Mouse (Mus musculus) layer of hippocampus, adult 9-10 months (tissue): ENCODE results near the gene Tmem177.

Experiments
- DNase-seq: peaks from one replicate; pipeline ENCODE4 v3.0.0; 2022; ENCODE audit warnings: low spot score

The Tmem177 gene

DNA sequence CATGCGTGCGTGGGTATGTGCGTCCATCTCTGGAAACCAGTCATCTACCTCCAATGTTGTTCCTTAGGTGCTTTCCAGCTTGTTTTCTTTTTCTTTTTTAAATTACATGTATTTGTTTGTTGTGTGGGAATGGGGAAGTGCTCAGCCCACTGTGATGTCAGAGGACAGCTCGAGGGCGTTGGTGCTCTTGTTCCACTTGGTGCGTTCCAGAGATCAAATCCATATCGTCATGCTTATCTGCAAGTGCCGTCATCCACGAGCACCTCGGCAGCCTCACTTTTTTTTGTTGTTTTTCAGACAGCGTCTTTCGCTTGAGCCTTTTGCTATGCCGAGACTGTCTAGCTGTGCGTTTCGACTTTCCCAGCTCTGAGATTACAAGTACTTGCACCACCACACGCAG, 23.7 kb downstream of the Tmem177 start:
- no peak for DNase-seq

DNA sequence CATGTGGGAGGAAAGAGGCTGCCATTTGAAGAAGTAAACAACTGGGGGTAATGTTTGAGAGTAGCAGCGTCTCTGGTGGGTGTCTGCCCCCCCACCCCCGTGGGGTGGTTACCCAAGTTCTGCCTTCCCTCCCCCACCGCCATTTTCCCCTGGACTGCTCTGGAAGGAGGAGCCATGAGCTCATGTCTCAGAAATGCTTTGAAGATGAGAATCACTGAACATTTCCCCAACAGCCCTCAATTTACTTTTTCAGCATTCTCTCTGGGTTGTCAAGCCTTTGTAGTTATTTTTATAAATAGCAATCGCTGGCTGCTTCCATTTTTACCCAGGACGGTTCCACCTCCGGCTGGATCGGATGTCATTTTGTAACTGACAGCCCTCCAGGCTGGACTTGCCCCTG, 26.7 kb downstream of the Tmem177 start:
- DNase-seq, result no peak

DNA sequence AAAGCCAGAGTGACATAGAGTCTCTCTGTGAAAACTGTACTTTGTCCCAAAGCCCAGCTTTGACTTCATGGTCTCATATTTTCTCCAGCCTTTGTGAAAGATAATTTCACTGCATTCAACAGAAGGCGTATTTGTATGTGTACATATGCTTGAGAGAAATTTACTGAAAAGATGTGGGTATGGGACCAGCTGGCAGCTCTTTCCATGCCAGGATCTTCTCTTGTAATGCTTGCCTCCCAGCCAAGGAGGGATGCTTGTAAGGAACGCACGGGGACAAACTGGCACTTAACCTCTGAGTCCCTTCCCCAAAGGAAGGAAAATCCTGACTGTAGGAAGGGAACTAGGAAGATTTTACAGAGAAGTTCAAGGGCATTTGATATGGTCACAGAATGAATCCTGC, 28.7 kb downstream of the Tmem177 start:
- peak; percentile 41 for DNase-seq

DNA sequence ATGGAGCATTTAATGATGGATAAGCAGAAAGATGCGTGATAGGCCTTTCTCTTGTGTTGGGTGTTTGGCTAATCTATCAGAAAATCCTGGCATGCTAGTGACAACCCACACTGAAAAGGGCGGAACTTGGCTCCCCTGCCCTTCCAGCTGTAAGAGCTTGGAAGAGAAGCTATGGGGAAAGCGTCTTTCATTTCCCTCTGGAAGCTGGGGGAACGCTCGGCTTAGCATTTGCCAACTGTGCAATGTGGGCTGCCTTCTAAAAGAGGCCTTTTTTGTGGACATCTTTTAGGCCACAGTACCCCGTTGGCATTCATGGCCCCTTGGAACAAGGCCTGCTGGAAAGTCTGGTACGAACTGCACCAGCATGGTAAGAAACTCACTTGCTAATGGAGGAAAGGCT, 34.1 kb downstream of the Tmem177 start:
- no peak for DNase-seq

DNA sequence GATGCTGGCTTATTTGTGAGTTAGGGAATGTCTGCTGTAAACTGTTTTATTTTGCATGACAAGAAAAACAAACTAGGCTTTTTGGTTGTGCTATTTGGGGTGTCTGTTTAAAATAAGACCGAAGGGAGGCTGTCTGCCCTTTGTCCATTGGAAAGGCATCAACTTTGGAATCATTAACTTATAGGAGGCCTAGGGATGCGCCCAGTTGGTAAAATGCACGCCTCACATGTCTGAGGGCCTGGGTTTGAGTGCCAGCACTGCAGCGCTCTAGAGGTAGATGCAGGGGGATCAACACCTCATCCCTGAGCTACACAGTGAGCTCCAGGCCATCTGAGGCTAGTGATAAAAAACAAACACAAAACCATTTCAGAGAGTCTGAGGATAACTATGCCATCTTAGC, 35.5 kb downstream of the Tmem177 start:
- no peak for DNase-seq

DNA sequence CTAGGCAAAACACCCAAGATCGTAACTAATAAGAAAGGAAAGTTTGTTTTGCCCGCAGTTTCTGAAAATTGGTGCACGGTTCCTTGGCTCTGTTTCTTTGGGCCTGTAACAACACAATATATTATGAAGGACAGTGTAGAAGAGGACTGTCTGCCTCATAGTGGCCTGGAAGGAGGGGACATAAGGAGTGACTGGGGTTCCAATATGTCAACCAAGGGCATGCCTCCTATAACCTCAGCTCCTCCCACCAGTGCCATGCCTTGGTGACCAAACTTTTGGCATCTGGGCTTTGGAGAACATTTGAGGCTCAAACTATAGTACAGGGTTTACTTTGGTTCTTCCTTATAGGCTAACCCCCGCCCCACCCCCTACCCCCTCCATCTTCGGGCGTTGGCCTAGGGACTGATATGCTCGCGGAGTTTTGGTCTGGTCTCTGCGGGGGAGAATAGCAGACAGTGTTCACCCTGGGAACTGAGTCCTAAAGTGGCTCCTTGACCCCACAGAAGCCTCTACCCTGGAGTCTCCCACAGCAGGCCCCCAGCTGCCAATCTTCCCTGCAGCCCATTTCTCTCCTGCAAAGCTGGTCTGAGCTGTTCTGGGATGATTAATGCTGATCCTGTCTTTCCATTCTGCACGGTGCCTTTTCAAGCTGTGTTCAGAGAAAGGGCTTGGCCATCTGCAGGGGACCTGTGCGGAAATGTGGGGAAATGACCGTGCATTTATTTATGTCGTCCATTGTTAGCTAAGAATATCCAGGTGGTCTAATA, 44.4 kb downstream of the Tmem177 start:
- no peak for DNase-seq

DNA sequence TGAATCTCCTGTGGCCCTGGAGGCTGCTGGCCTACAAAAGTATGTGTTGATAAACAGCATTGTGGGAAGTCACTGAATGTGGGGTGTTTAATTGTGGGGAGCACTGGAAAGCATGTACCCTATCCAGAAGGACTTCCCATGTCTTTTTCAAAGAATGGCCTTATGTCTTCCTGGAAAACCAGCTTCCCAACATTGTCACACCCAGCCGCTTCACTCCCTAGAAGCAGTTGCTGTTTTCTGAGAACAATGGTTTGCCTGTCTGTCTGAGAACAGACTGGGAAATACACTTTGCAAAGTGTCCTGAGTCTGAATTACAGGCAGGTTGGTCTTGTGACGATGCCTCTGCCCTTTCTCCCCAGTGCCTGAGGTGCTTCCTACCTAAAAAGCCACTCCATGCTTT, 45.7 kb downstream of the Tmem177 start:
- no peak for DNase-seq

DNA sequence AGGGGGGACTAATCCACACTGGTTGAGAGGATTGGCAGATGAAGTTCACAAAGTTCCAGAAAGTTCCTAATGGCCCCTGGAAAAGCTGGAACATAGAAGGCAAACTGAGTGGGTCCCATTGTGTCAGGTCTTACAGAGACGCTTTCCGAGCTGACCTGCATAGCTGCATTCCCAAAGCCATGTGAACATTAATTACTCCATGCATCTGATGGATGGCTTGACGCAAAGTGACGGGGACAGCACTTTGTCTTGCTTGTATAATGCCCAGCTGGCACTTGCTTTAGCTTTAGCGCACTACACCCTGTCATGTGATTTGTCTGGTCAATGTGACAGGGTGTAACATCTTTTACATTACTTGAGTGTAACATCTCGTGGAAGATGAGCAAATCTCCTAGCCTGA, 47.7 kb downstream of the Tmem177 start:
- DNase-seq, result no peak

DNA sequence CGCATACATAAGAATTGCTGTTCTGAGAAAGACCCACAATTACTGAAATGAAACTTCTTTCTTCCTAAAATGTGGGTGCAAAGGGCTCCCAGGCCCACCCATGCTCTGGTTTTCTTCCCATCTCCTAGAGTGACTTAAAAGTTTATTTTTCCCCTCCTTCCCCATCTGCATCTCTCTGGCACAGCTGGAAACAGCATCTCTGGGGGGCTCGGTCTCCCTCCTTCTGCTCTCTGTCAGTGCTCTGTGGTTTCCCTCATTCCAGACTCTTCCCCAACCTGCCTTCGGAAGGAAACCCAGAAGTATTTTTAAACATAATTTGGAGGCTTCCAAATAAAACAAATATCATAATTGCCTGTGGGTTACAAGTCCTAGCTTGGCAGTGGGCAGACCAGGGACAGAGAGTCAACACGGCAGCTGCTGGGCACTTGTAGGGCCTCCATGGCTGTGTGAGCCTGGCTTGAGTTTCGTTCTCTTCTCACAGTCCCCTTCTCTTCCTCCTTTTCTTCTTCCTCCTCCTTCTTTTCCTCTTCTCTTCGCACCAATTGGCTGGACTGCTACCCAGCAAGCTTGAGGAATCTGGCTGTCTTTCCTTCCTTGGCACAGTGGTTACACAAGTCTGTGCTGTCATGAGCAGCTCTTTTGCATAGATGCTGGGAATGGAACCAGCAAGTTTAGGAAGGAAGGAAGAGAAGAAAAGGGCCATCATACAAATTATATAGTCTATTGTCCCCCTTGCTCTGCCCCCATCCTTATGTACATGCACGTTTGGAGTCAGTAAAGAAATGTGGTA, 49.3 kb downstream of the Tmem177 start:
- DNase-seq, result no peak

DNA sequence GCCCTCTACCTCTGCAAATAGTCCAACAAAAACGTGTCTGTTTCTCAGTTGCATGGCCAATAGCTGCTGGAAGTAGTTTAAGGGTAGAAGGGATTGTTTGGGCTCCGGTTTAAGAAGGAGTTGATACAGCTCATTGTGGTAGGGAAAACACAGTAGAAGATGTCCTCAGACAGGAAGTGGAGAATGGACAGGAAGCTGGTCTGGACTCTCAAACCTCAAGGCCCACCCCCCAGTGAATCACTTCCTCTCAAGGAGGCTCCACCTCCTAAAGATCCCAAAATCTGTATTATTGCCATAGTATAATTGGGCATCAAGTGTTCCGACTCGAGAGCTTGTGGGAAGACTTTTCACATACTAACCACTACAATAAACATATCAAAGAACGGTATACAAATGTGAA, 53.4 kb downstream of the Tmem177 start:
- DNase-seq, result no peak
